8 mouse cellular contexts compared by ENCODE assay signal in the genomic region with DNA sequence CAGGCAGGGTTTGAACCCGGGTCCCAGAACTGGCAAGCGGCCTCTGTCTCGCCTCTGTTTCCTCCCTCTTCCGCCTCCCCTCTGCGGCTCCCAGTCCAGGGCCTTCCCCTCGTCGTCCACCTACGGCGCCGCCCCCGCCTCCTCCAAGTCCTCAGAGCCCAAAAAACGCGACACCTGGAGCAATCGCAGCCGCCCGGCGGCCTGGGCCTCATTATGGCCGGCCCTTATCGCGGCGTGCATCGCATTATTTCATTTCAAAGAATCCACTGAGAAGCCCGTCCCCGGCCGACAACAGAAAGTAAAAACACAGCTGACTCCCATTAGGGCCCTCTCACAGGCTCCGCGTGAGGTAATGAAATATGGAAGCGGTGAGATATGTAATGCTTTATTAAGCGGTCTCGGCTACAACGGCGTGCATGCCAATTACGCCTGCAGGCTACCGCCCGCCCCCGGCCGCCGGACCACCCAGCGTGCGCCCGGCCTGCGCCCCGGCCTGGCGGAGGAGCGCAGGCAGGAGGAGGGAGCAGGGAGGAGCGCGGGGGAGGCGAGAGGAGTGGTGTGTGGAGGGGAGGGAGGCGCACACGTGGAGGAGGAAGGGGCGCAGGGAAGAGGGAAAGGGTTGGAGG. TPM values are rescaled to one million over a fixed set of nuclear protein-coding genes. Genes with fewer than 3 reads are reported as not detected.
DNase-seq lines count a peak whose midpoint lies in the region; ATAC-seq lines count a peak whose summit lies in the region.

Gene Gm12830 (plus strand): TSS at position 156 of the 626 bp plus-strand sequence.

- H3K4me1 ChIP-seq in hindbrain, embryonic 12.5 days, result peaks cover 22% of the 10 kb centered on the region

- peaks cover 59% of the 10 kb centered on the region for H3K27me3 ChIP-seq in hindbrain, embryonic 12.5 days

- peak within 1 kb of the TSS; percentile 52 for H3K4me2 ChIP-seq in hindbrain, embryonic 12.5 days (replicated peaks)

- H3K9ac ChIP-seq in hindbrain, embryonic 12.5 days, result no peak within 1 kb of the TSS; the same call in 1 of the 2 replicates

- ATAC-seq in activated CD4-positive, CD25-positive, alpha-beta regulatory T cell, adult 4 months, result peak; percentile 32
- ATAC-seq in hindbrain, embryonic 12.5 days (ENCODE audit: low FRiP score), result peak; percentile 79
- no peak for ATAC-seq in inflammation-experienced regulatory T-cells, adult 6 months

- DNase-seq in cerebellum, postnatal 10 days, result peak; percentile 55 to 68
- DNase-seq in frontal cortex, postnatal 36 days (ENCODE audit: low spot score in 2 of 2), result peak; percentile 32 to 41
- peak; percentile 17 to 59 for DNase-seq in layer of hippocampus, postnatal 14 days (ENCODE audit: low spot score in 2 of 2)
- DNase-seq in lung, postnatal 10 days, result peak; percentile 74
- DNase-seq in right cerebral cortex, adult 2 months (ENCODE audit: low spot score in 2 of 2), result peak; percentile 32 to 39

- no peaks in the 10 kb centered on the region for H3K36me3 ChIP-seq in hindbrain, embryonic 12.5 days

- under 1% methylated on average over 51 of the region's 51 CpGs for WGBS in hindbrain, embryonic 12.5 days

- peak within 1 kb of the TSS; percentile 41; the same call in 1 of the 2 replicates for H3K27ac ChIP-seq in hindbrain, embryonic 12.5 days

- peak within 1 kb of the TSS; percentile 34 for H3K4me3 ChIP-seq in hindbrain, embryonic 12.5 days

- H3K9me3 ChIP-seq in hindbrain, embryonic 12.5 days (replicated peaks), result no peaks in the 10 kb centered on the region

RNA-seq across cellular contexts. Expression of gene Gm12830, which starts in this region (rescaled TPM):
- not detected for polyA plus RNA-seq in activated CD4-positive, CD25-positive, alpha-beta regulatory T cell, adult 4 months (2017; shearing (Covaris generic))
- not detected in 2 replicates for polyA plus RNA-seq in hindbrain, embryonic 12.5 days (2016; fragmentation: Nextera tagmentation; extraction: Ambion mirVana)
- not detected for total RNA-seq in layer of hippocampus, postnatal 14 days (2021)
- polyA plus RNA-seq in inflammation-experienced regulatory T-cells, adult 6 months (2017; shearing (Covaris generic)), result not detected

Comparison
In these comparisons a context has a peak if more than half of its experiments do, and no peak if none do; other contexts are left out.
1. Peak in ATAC-seq in activated CD4-positive, CD25-positive, alpha-beta regulatory T cell, adult 4 months; RNA of the gene not detected or under 1 TPM.
2. Peak in ATAC-seq, H3K4me3 ChIP-seq, H3K27ac ChIP-seq and H3K4me2 ChIP-seq in hindbrain, embryonic 12.5 days; RNA of the gene not detected or under 1 TPM.
3. Peak in DNase-seq in layer of hippocampus, postnatal 14 days; RNA of the gene not detected or under 1 TPM.